Mouse (Mus musculus) testis, adult 2 months (tissue): Measurements from ENCODE around the gene Atp9a.

Experiments used
- CTCF ChIP-seq: fragments of 200-500 bp; IDR thresholded peaks from 2 replicates; pipeline ENCODE4 v1.5.1; 2012; ENCODE audit warnings: low read depth, mild to moderate bottlenecking, inconsistent platforms, low read length, moderate library complexity; ENCODE audit not compliant: control insufficient read depth, insufficient read depth, insufficient replicate concordance
- POLR2A ChIP-seq: fragments of 200-500 bp; IDR thresholded peaks from 2 replicates; pipeline ENCODE4 v1.6.1; 2012; ENCODE audit warnings: low read depth, mild to moderate bottlenecking, inconsistent platforms, low read length, moderate library complexity; ENCODE audit not compliant: control insufficient read depth

DNA sequence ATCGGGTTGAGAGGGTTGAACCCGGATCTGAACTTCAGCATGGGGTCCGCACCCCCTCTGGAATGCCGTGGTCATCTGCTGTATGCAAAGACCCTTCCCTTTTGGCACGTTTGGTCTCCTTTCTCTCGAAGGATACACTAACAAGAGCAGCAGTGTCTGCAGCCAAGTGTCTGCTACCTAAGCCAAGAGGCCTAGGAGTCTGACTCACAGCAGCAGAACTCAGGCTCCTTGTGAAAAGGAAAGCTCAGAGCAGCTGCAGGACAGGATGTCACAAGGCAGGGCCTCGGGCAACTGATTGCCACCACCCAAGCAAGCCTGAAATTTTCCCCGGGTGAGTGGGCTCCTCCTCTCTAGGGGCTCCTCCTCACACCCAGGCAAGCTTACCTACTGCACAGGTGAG is 94.0 kb downstream of the Atp9a start:
- TF ChIP-seq CTCF (no peak), POLR2A (no peak)
